In the genomic region with DNA sequence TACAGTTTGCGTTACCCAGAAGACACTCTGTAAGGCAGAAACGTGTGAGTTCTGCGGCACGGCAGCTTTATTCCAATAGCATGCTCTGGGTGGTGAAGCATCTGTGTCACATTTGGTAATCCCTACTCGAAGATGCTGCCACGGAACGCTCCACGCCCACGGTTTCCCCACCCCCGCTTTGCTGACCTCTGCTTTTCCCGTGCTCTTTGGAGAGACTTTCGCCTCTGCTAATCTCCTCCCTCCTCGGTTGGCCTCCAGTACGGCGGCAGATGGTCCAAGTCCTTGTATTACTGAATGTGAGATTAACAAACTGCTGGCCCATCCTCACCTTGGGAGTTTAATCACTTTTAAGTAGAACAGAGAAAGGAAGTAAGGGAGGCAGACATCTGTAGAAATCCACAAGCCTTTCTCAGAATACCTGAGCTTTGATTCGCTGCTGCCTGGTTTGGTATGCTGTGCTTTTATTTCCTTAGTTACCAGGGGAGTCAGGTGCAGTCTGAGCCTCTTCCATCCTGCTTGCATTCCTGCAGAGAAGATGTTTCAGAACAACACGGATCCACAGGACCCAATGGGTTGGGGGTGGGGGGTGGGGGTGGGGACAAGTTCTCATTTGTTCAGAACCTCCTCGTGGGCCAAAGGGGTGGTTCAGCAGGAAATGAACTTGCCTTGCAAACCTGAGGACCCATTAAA, we compare ENCODE assay signal across 9 mouse cellular contexts.
DNase-seq lines count a peak whose midpoint lies in the region; ATAC-seq and TF ChIP-seq lines count a peak whose summit lies in the region.
"Had no signal": no experiment of that assay in that cellular context is flagged by ENCODE, and none has a peak within 500 bp of the region (broad histone marks: within the 10 kb centered on the region; RNA-seq: fewer than 3 reads in every experiment).

No protein-coding gene starts in this region.

- no peak for TF ChIP-seq CTCF in intestine, postnatal 0 days (IDR thresholded peaks at IDR 0.05; ENCODE audit: low read depth)
- no peak for TF ChIP-seq CTCF in cerebellum, adult 2 months (IDR thresholded peaks at IDR 0.05; ENCODE audit: borderline replicate concordance, insufficient read depth, low read depth, low read length)
- TF ChIP-seq CTCF in layer of hippocampus, adult 2 months (conservative IDR thresholded peaks at IDR 0.05), result no peak
- TF ChIP-seq CTCF in left cerebral cortex, adult 2 months (IDR thresholded peaks at IDR 0.05), result no peak

- no peaks in the 10 kb centered on the region for H3K27me3 ChIP-seq in intestine, embryonic 14.5 days (replicated peaks; ENCODE audit: control insufficient read depth, insufficient read depth, low read length)
- no peaks in the 10 kb centered on the region for H3K27me3 ChIP-seq in intestine, postnatal 0 days (replicated peaks; ENCODE audit: control insufficient read depth, insufficient read depth, low read length)
- H3K27me3 ChIP-seq in cerebellum, adult 2 months (ENCODE audit: control insufficient read depth, insufficient read depth, low read length), result no peaks in the 10 kb centered on the region
- no peaks in the 10 kb centered on the region for H3K27me3 ChIP-seq in limb, embryonic 12.5 days
- H3K27me3 ChIP-seq: liver, embryonic 15.5 days had no signal

- WGBS in intestine, embryonic 14.5 days, result 25% methylated on average over 18 of the region's 18 CpGs
- WGBS in intestine, postnatal 0 days, result 33% methylated on average over 18 of the region's 18 CpGs
- WGBS in cerebellum, adult 2 months, result 16% methylated on average over 18 of the region's 18 CpGs
- 20% methylated on average over 18 of the region's 18 CpGs for WGBS in limb, embryonic 12.5 days

- no peaks in the 10 kb centered on the region for H3K36me3 ChIP-seq in intestine, embryonic 14.5 days (ENCODE audit: control insufficient read depth, insufficient read depth, low read length)
- no peaks in the 10 kb centered on the region for H3K36me3 ChIP-seq in intestine, postnatal 0 days (ENCODE audit: control insufficient read depth, insufficient read depth)
- H3K36me3 ChIP-seq in limb, embryonic 12.5 days, result no peaks in the 10 kb centered on the region
- H3K36me3 ChIP-seq: liver, embryonic 15.5 days had no signal

- H3K27ac ChIP-seq in intestine, embryonic 14.5 days (ENCODE audit: low read depth), result no peak overlapping the region
- no peak overlapping the region for H3K27ac ChIP-seq in intestine, postnatal 0 days (ENCODE audit: low read depth, low read length)
- no peak overlapping the region for H3K27ac ChIP-seq in cerebellum, adult 2 months (ENCODE audit: insufficient read depth, low read length)
- H3K27ac ChIP-seq in limb, embryonic 12.5 days, result no peak overlapping the region
- no peak overlapping the region for H3K27ac ChIP-seq in layer of hippocampus, adult 2 months
- H3K27ac ChIP-seq in left cerebral cortex, adult 2 months, result no peak overlapping the region
- H3K27ac ChIP-seq: liver, embryonic 15.5 days had no signal

- no peak for TF ChIP-seq POLR2A in cerebellum, adult 2 months (IDR thresholded peaks at IDR 0.05; ENCODE audit: borderline replicate concordance, insufficient read depth, low read length)

- no peak overlapping the region for H3K4me3 ChIP-seq in intestine, embryonic 14.5 days (ENCODE audit: low read depth, low read length)
- H3K4me3 ChIP-seq in intestine, postnatal 0 days (ENCODE audit: low read depth, low read length), result no peak overlapping the region
- no peak overlapping the region for H3K4me3 ChIP-seq in cerebellum, adult 2 months (replicated peaks; ENCODE audit: insufficient read depth, low read depth, low read length)
- no peak overlapping the region for H3K4me3 ChIP-seq in limb, embryonic 12.5 days (replicated peaks)
- no peak overlapping the region for H3K4me3 ChIP-seq in layer of hippocampus, adult 2 months
- H3K4me3 ChIP-seq in left cerebral cortex, adult 2 months, result no peak overlapping the region
- H3K4me3 ChIP-seq: liver, embryonic 15.5 days had no signal

- H3K9me3 ChIP-seq in intestine, embryonic 14.5 days (ENCODE audit: control insufficient read depth, low read length), result no peaks in the 10 kb centered on the region
- no peaks in the 10 kb centered on the region for H3K9me3 ChIP-seq in intestine, postnatal 0 days (ENCODE audit: control insufficient read depth)
- no peaks in the 10 kb centered on the region for H3K9me3 ChIP-seq in limb, embryonic 12.5 days
- H3K9me3 ChIP-seq: liver, embryonic 15.5 days had no signal

- 0 out of 2 replicates have a peak, but pooled peaks have one; percentile 50 for ATAC-seq in intestine, embryonic 14.5 days (replicated peaks; ENCODE audit: low FRiP score, low TSS enrichment, low read depth)
- ATAC-seq in intestine, postnatal 0 days, result no peak
- ATAC-seq in limb, embryonic 12.5 days (ENCODE audit: insufficient number of reproducible peaks, insufficient read depth, low FRiP score, low TSS enrichment, low read depth), result no peak

- 0 out of 2 replicates have a peak overlapping the region, but pooled peaks have one; percentile 7 for H3K4me2 ChIP-seq in intestine, embryonic 14.5 days (ENCODE audit: low read length)
- no peak overlapping the region for H3K4me2 ChIP-seq in intestine, postnatal 0 days (replicated peaks; ENCODE audit: low read depth)
- H3K4me2 ChIP-seq in limb, embryonic 12.5 days, result peak overlapping the region; percentile 17
- H3K4me2 ChIP-seq: liver, embryonic 15.5 days had no signal

- no peak overlapping the region for H3K9ac ChIP-seq in intestine, embryonic 14.5 days (ENCODE audit: low read length)
- no peak overlapping the region for H3K9ac ChIP-seq in intestine, postnatal 0 days (ENCODE audit: low read depth, low read length)
- no peak overlapping the region for H3K9ac ChIP-seq in limb, embryonic 12.5 days (replicated peaks)
- H3K9ac ChIP-seq: liver, embryonic 15.5 days had no signal

- intact Hi-C loops in left cerebral cortex, adult 2 months (cut with DNase I), result no loop called here

- DNase-seq in intestine, embryonic 14.5 days (ENCODE audit: low spot score), result peak; percentile 58
- DNase-seq in cerebellum, adult 2 months, result peak; percentile 54 to 66
- peak; percentile 20 for DNase-seq in forelimb bud, embryonic 11.5 days (ENCODE audit: low read depth, low spot score)
- DNase-seq in spleen, adult 18-20 months, result no peak
- no peak for DNase-seq in layer of hippocampus, adult 2 months (ENCODE audit: low spot score in 2 of 2)
- no peak for DNase-seq in left cerebral cortex, adult 2 months (ENCODE audit: extremely low spot score in 1 of 2, low spot score in 2 of 2)

- peaks cover 8% of the 10 kb centered on the region for H3K4me1 ChIP-seq in intestine, embryonic 14.5 days (replicated peaks; ENCODE audit: control insufficient read depth, insufficient read depth, low read length)
- H3K4me1 ChIP-seq in intestine, postnatal 0 days (replicated peaks; ENCODE audit: control insufficient read depth, insufficient read depth, low read length), result no peaks in the 10 kb centered on the region
- peaks cover 5% of the 10 kb centered on the region for H3K4me1 ChIP-seq in cerebellum, adult 2 months (ENCODE audit: control insufficient read depth, insufficient read depth, low read length)
- peaks cover 47% of the 10 kb centered on the region for H3K4me1 ChIP-seq in limb, embryonic 12.5 days (replicated peaks)
- H3K4me1 ChIP-seq: liver, embryonic 15.5 days had no signal

Comparison
In these comparisons a context has a peak if more than half of its experiments do, and no peak if none do; other contexts are left out.
1. DNase-seq: peak in intestine, embryonic 14.5 days (single experiment), cerebellum, adult 2 months (2 of 2) and forelimb bud, embryonic 11.5 days (single experiment); none in spleen, adult 18-20 months (0 of 2), layer of hippocampus, adult 2 months (0 of 2) and left cerebral cortex, adult 2 months (0 of 2).